Mouse (Mus musculus) lung, embryonic 16.5 days (tissue): ENCODE results near the gene Gm37419. TPM values are rescaled to one million over a fixed set of nuclear protein-coding genes. Genes with fewer than 3 reads are reported as not detected.
A peak's percentile ranks its signal among the peaks of the same experiment; 100 is the strongest.

ENCODE experiments used
- ATAC-seq: fragments of 200-750 bp; cut with Nextera tagmentation; 2 replicates; pipeline ENCODE4 v1.8.0; 2017; ENCODE audit warnings: low read depth, mild to moderate bottlenecking, moderate library complexity
- H3K27ac ChIP-seq: fragments of 300-500 bp; sonication (generic); 2 replicates; pipeline ENCODE4 v1.5.1; 2014; ENCODE audit warnings: mild to moderate bottlenecking, control low read depth, low read length
- H3K27me3 ChIP-seq: fragments of 300-500 bp; sonication (generic); 2 replicates; pipeline ENCODE4 v1.6.1; 2014; ENCODE audit warnings: low read depth, low read length, mixed read lengths; ENCODE audit not compliant: control insufficient read depth, insufficient read depth
- H3K36me3 ChIP-seq: fragments of 300-500 bp; sonication (generic); 2 replicates; pipeline ENCODE4 v1.6.1; 2014; ENCODE audit warnings: low read length; ENCODE audit not compliant: control insufficient read depth, insufficient read depth
- H3K4me1 ChIP-seq: fragments of 300-500 bp; sonication (generic); replicated peaks from 2 replicates; pipeline ENCODE4 v1.6.1; 2014; ENCODE audit warnings: low read length, mixed read lengths; ENCODE audit not compliant: control insufficient read depth, insufficient read depth
- H3K4me2 ChIP-seq: fragments of 300-500 bp; sonication (generic); 2 replicates; pipeline ENCODE4 v1.6.1; 2014; ENCODE audit warnings: low read depth, low read length, control low read depth
- H3K4me3 ChIP-seq: fragments of 300-500 bp; sonication (generic); 2 replicates; pipeline ENCODE4 v1.5.1; 2014; ENCODE audit warnings: mild to moderate bottlenecking, low read length, control low read depth
- H3K9ac ChIP-seq: fragments of 300-500 bp; sonication (generic); 2 replicates; pipeline ENCODE4 v1.6.1; 2014; ENCODE audit warnings: low read length, control low read depth
- H3K9me3 ChIP-seq: fragments of 300-500 bp; sonication (generic); 2 replicates; pipeline ENCODE4 v1.6.1; 2016; ENCODE audit warnings: low read length; ENCODE audit not compliant: control insufficient read depth
- WGBS: fragments of 180-500 bp; shearing (Covaris S2); extraction: QIAGEN DNeasy Blood & Tissue Kit; methylation state at CpG from one replicate; pipeline ENCODE4 v1.1.7; 2014; 5-methylcytosine and 5-hydroxymethylcytosine counted together
- polyA plus RNA-seq: library from polyadenylated mRNA; unstranded; fragments of >200 nt; fragmentation: Nextera tagmentation; extraction: Ambion mirVana; gene quantifications from 2 replicates; pipeline ENCODE4 v1.2.1, GENCODE M21; 2015

Gm37419 gene
- polyA plus RNA-seq, 1 experiment from 2014 or later = not detected

DNA sequence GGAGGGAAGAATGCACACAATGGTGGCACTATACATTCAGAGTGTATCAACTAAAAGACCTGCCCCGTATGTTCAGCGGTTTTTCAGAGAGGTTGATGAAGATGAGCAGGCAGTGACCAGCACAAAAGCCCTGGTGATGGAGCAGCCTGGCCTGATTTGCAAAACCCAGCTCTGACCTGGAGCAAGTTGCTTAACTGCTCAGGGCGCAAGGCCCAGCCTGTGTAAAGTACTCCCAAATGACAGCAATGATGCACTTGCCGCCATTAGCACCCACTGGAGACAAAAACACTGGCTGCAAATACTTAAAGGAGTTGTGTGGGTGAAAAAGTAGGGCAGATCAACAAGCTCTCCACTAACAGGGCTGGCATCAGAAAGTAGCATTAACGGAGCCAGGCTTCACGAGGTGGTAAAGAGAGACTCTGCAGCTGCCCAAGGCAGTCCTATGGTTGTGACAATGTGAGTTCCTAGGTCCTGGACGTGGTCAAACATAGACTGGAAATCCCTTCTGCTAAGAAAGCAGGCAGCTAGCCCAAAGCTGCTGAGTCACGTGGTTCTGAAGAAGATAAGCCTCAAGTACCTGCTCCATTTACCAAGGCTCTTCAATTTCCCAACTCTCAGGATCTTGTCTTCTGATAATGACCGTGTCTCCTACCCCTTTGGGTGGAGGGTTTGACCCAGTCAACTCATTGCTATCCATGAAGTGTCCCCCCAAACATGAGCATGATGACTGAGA, 14.5 kb upstream of the Gm37419 start:
- Histone ChIP-seq H3K9me3 (no peaks in the 10 kb centered on the region), H3K9ac (no peak overlapping the region), H3K4me3 (no peak overlapping the region), H3K36me3 (peaks cover 14% of the 10 kb centered on the region), H3K4me2 (no peak overlapping the region), H3K4me1 (no peaks in the 10 kb centered on the region; the same call in 1 of the 2 replicates), H3K27me3 (no peaks in the 10 kb centered on the region), H3K27ac (no peak overlapping the region)
- no peak for ATAC-seq
- 75% methylated on average over 9 of the region's 9 CpGs for WGBS

DNA sequence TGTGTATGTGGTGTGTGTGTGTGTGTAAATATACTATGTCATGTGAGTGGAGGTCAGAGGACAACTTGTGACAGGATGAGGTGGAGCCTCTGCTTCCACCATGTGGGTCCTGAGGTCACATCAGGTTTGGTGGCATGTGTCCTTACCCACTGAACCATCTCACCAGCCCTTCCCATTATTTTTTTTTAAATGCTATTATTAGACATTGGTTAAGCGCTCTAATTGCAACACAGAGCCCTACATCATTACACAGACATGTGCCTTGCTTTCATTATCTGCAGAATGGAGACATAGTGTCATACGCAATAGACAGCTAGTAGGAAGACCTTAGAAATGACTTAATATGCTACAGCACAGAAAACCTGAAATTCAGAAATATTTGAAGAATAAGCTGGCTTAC, 12.1 kb upstream of the Gm37419 start:
- 91% methylated on average over 2 of the region's 2 CpGs for WGBS
- Histone ChIP-seq H3K27me3 (peaks cover 12% of the 10 kb centered on the region; the same call in 1 of the 2 replicates), H3K9ac (no peak overlapping the region), H3K9me3 (no peaks in the 10 kb centered on the region), H3K36me3 (peaks cover 14% of the 10 kb centered on the region), H3K4me1 (peaks cover 11% of the 10 kb centered on the region), H3K4me3 (no peak overlapping the region), H3K27ac (no peak overlapping the region), H3K4me2 (no peak overlapping the region)
- no peak for ATAC-seq

DNA sequence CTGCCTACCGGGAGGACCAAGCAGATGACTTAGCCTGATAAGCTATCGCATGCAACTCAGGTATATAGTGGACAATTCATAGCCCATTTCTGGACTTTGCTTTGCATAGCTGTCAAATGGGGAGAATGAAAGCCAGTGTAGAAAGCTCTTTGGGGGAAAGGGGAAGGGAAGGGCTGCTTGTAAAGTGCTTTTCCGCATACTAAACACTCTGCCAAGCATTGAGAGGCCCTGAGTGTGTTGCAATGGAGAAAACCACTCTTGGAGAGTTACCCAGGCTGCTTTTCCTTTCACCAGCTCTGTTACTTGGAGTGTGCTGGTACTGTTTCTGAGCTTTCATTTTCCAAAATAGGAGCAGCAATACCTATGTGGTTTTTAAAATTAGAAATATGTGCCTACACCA, 10.6 kb upstream of the Gm37419 start:
- Histone ChIP-seq H3K9ac (no peak overlapping the region), H3K4me3 (no peak overlapping the region), H3K4me1 (peaks cover 22% of the 10 kb centered on the region), H3K27ac (no peak overlapping the region), H3K9me3 (no peaks in the 10 kb centered on the region), H3K4me2 (no peak overlapping the region), H3K27me3 (peaks cover 17% of the 10 kb centered on the region), H3K36me3 (peaks cover 11% of the 10 kb centered on the region)
- 70% methylated on average over 3 of the region's 3 CpGs for WGBS
- ATAC-seq = 0 out of 2 replicates have a peak, but pooled peaks have one; percentile 15

DNA sequence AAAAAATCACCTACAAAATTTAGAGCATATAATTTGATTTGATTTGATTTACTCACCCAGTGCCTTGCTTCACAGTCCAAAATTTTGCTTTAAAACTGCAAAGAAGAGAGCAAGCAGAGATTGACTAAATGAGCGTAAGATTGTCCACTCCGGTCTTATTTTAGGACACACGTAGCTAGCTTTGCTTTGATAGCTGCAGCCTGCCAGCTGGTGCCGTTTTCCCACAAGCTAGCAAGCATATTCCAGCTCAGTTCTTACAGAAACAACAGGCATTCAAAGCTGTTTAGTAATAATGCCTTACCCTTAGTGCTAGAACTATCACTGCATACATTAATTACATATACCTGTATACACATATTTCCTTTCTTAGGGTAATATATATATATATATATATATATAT, 9.8 kb upstream of the Gm37419 start:
- Histone ChIP-seq H3K9ac (no peak overlapping the region), H3K27me3 (peaks cover 17% of the 10 kb centered on the region), H3K9me3 (no peaks in the 10 kb centered on the region), H3K4me3 (no peak overlapping the region), H3K27ac (no peak overlapping the region), H3K4me1 (peaks cover 26% of the 10 kb centered on the region), H3K4me2 (no peak overlapping the region), H3K36me3 (peaks cover 11% of the 10 kb centered on the region)
- no peak for ATAC-seq
- WGBS = 76% methylated on average over 4 of the region's 4 CpGs

DNA sequence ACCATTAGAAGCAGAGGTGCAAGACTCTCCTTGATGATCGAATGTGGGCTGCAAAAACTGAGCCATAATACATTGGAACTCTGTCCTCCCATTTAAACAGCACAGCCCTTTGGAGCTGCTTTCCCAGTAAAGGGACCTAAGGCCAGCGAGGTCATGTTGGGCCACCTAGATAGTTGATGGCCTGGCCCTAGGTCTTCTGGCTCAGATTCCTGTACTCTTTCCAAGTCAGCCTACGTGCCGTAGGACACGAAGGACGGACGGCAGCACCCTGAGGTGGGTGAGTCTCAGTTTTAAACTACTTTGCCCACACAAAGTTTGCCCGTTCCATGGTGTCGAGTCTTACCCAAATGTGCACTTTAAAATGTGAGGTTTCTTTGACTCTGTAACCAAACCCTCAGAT, 8.8 kb upstream of the Gm37419 start:
- no peaks in the 10 kb centered on the region for H3K9me3 ChIP-seq
- H3K27ac ChIP-seq = no peak overlapping the region
- peaks cover 33% of the 10 kb centered on the region for H3K4me1 ChIP-seq
- H3K4me3 ChIP-seq = no peak overlapping the region
- ATAC-seq = no peak
- H3K9ac ChIP-seq = no peak overlapping the region
- peaks cover 17% of the 10 kb centered on the region for H3K27me3 ChIP-seq
- WGBS = 91% methylated on average over 9 of the region's 9 CpGs
- H3K4me2 ChIP-seq = no peak overlapping the region
- H3K36me3 ChIP-seq = peaks cover 5% of the 10 kb centered on the region

DNA sequence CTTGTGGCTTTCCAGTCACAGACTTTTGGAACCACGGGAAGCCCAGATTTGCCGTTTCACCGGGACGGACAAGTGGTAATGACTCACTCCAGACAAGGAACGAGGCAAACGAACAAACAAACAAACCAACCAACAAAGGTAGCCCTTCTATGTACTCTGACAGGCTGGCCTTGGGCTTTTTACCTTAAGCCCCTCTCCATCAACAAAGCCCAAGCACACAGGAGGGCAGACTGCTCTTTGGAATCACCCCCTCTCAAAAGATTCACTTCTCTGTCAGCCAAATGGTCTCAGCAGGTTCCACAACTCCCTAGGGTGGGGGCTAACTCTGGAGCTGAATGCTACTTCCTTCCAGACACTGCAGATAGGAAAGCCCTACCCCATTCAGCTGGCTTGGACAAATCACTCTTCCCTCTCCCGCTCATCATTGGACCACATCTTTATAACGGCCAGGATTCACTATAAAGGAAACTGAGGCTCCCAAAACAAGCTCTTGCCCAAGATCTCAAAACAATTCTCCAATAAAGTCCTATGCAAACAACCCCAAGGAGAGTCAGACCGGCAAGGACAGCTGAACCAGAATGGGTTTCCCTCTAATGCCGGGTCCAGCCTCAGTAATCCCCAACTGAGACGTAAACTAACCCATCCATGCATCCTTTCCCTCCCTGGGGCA, 7.9 kb upstream of the Gm37419 start:
- 21% methylated on average over 11 of the region's 11 CpGs for WGBS
- Histone ChIP-seq H3K9me3 (no peaks in the 10 kb centered on the region), H3K27me3 (peaks cover 17% of the 10 kb centered on the region), H3K27ac (no peak overlapping the region), H3K4me2 (peak overlapping the region; percentile 96), H3K4me1 (peaks cover 33% of the 10 kb centered on the region), H3K4me3 (peak overlapping the region; percentile 52), H3K9ac (peak overlapping the region; percentile 67), H3K36me3 (0 out of 2 replicates have a peak, but pooled peaks cover 2% of the 10 kb centered on the region)
- ATAC-seq = no peak

DNA sequence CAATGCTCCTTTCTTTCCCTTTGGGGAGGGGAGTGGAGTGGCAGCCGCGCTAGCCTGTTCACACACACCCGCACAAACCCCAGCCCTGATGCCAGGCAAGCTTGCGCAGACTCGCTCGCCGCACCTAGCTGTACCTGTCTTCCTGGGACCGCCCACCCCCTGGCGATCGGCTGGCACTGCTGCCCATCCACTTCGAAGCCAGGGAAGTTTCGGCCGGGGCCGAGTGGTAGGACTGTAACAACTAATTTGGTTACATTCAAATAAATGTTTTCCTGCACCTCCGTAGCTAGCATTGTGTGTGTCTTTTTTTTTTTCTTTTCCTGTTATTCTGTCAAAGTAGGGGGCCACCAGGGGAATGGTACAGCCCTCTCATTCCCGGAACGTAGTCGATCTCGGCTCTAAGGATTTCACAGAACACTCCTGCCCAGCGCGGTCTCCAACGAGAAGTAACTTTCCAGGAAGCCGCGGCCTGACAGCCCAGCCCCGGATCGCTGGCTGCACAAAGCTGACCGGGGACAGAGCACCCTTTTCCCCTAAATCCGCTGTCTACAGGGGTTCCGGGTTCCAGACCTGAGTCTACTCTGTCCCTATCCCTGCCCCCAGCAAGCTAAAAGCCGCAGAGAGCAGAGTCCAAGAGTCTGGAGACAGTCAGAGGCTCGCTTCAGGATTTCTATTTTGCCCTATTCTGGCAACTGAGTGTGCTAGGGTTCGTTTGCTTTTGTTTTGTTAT, 7.1 kb upstream of the Gm37419 start:
- Histone ChIP-seq H3K27ac (no peak overlapping the region), H3K9me3 (no peaks in the 10 kb centered on the region), H3K9ac (peak overlapping the region; percentile 67), H3K36me3 (0 out of 2 replicates have a peak, but pooled peaks cover 2% of the 10 kb centered on the region), H3K4me1 (peaks cover 39% of the 10 kb centered on the region), H3K4me3 (peak overlapping the region; percentile 52), H3K27me3 (peaks cover 17% of the 10 kb centered on the region), H3K4me2 (peak overlapping the region; percentile 96)
- no peak for ATAC-seq
- WGBS = 3% methylated on average over 32 of the region's 32 CpGs

DNA sequence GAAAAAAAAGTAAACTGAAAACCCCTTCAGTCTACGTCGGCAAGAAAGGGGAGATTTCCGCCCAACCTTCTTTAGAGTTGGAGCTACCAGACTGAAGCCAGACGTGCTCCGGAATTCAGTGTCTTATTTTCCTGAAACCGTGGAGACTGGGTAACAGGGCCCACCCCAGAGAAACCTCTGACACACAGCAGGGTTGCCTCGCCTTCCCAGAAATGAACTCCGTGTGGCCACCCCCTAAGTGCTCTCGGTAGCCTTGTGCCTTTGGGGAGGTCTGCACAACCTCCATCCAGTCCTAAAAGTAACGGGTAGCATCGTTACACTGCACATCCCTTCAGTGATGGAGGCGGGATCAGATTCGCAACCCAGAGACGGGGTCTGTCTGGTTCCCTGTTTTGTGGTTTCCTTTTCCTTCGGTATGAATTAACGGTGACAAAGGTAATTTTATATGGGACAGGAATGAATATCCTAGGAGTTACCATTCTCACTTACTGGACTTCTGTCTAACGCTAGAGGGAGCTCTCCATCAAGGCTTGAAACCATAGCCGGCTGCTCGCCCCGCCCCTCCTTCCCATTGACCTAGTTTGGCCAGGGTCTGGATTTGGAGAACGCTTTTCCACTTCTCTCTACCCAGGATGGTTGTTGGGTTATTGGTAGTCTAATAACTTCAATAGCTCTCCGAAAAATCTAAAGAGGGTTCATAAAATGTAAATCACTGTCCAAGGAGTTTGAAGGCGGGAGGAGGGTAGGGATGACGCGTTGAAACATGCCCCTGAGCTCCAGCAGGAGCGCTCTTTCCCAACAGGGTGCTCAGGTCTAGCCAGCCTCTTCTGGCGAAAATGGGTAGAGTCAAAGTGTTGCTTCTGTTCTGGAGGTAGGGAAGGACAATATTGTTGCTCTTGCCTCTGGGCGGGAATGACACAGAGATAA, 6.1 kb upstream of the Gm37419 start:
- 3% methylated on average over 28 of the region's 28 CpGs for WGBS
- peaks cover 17% of the 10 kb centered on the region for H3K27me3 ChIP-seq
- 0 out of 2 replicates have a peak, but pooled peaks cover 2% of the 10 kb centered on the region for H3K36me3 ChIP-seq
- H3K27ac ChIP-seq = peak overlapping the region; percentile 86
- peak overlapping the region; percentile 67 for H3K9ac ChIP-seq
- H3K4me3 ChIP-seq = peak overlapping the region; percentile 53
- peak; percentile 64 for ATAC-seq
- H3K4me2 ChIP-seq = peak overlapping the region; percentile 96
- H3K4me1 ChIP-seq = peaks cover 40% of the 10 kb centered on the region
- no peaks in the 10 kb centered on the region for H3K9me3 ChIP-seq
